Comparison of ENCODE assay signal across 13 mouse cellular contexts in genomic region chr13:27031101-27031852, GRCm38 (mm10). TPM values are rescaled to one million over a fixed set of nuclear protein-coding genes. Genes with fewer than 3 reads are reported as not detected.
DNase-seq lines count a peak whose midpoint lies in the region; ATAC-seq and TF ChIP-seq lines count a peak whose summit lies in the region.
"Had no signal": no experiment of that assay in that cellular context is flagged by ENCODE, and none has a peak within 500 bp of the region (broad histone marks: within the 10 kb centered on the region; RNA-seq: fewer than 3 reads in every experiment).

No protein-coding gene starts in this region.

- peak; percentile 81; the same call in 1 of the 2 replicates for ATAC-seq in kidney, embryonic 14.5 days (ENCODE audit: low FRiP score, low TSS enrichment)
- no peak for ATAC-seq in kidney, postnatal 0 days (replicated peaks; ENCODE audit: low FRiP score, low read depth)
- no peak for ATAC-seq in neural tube, embryonic 11.5 days (ENCODE audit: insufficient read depth, low FRiP score, low TSS enrichment)

- no peak for TF ChIP-seq CTCF in kidney, postnatal 0 days (IDR thresholded peaks at IDR 0.05; ENCODE audit: low read depth)

- no peaks in the 10 kb centered on the region for H3K27me3 ChIP-seq in kidney, embryonic 14.5 days (ENCODE audit: control insufficient read depth, insufficient read depth, low read length)
- H3K27me3 ChIP-seq in kidney, postnatal 0 days (ENCODE audit: insufficient read depth, low read length), result no peaks in the 10 kb centered on the region
- H3K27me3 ChIP-seq in neural tube, embryonic 11.5 days (ENCODE audit: control insufficient read depth, insufficient read depth, low read length), result no peaks in the 10 kb centered on the region

- DNase-seq in kidney, adult 8-10 months, result no peak
- peak; percentile 56 for DNase-seq in embryo, embryonic 11.5 days (ENCODE audit: low read depth, low spot score)
- DNase-seq in kidney, postnatal 0 days (ENCODE audit: low spot score), result peak; percentile 77
- peak; percentile 16 for DNase-seq in neural tube, embryonic 11.5 days (ENCODE audit: low spot score)
- no peak for DNase-seq in cerebellum, adult 11-12 months
- no peak for DNase-seq in thymus, adult 18-20 months
- DNase-seq in layer of hippocampus, postnatal 36 days, result no peak
- DNase-seq: adrenal gland, adult 8-10 months; cerebellum, postnatal 14 days had no signal

- no peak overlapping the region for H3K9ac ChIP-seq in kidney, embryonic 14.5 days (ENCODE audit: low read depth, low read length)
- H3K9ac ChIP-seq in kidney, postnatal 0 days (ENCODE audit: low read depth, low read length), result no peak overlapping the region
- no peak overlapping the region for H3K9ac ChIP-seq in neural tube, embryonic 11.5 days (ENCODE audit: low read length)

- no peak overlapping the region for H3K4me3 ChIP-seq in kidney, embryonic 14.5 days (ENCODE audit: low read length)
- no peak overlapping the region for H3K4me3 ChIP-seq in kidney, postnatal 0 days (replicated peaks; ENCODE audit: low read depth, low read length)
- H3K4me3 ChIP-seq in neural tube, embryonic 11.5 days (ENCODE audit: low read depth, low read length), result no peak overlapping the region

- no peaks in the 10 kb centered on the region for H3K9me3 ChIP-seq in kidney, embryonic 14.5 days (ENCODE audit: control insufficient read depth, low read length)
- no peaks in the 10 kb centered on the region for H3K9me3 ChIP-seq in kidney, postnatal 0 days (replicated peaks; ENCODE audit: low read length)
- H3K9me3 ChIP-seq in neural tube, embryonic 11.5 days (ENCODE audit: control insufficient read depth, low read length), result no peaks in the 10 kb centered on the region

- WGBS in kidney, embryonic 14.5 days, result 20% methylated on average over 4 of the region's 4 CpGs
- WGBS in kidney, postnatal 0 days, result 21% methylated on average over 4 of the region's 4 CpGs
- WGBS in neural tube, embryonic 11.5 days, result 21% methylated on average over 4 of the region's 4 CpGs

- peaks cover 14% of the 10 kb centered on the region for H3K4me1 ChIP-seq in kidney, embryonic 14.5 days (ENCODE audit: control insufficient read depth, insufficient read depth, low read length)
- H3K4me1 ChIP-seq in kidney, postnatal 0 days (replicated peaks; ENCODE audit: insufficient read depth, low read length), result no peaks in the 10 kb centered on the region; the same call in 1 of the 2 replicates
- H3K4me1 ChIP-seq in neural tube, embryonic 11.5 days (ENCODE audit: control insufficient read depth, insufficient read depth, low read length), result peaks cover 5% of the 10 kb centered on the region; the same call in 1 of the 2 replicates

- peak overlapping the region; percentile 64 for H3K27ac ChIP-seq in kidney, embryonic 14.5 days (ENCODE audit: low read depth, low read length)
- H3K27ac ChIP-seq in kidney, postnatal 0 days, result no peak overlapping the region; the same call in 1 of the 2 replicates
- no peak overlapping the region for H3K27ac ChIP-seq in neural tube, embryonic 11.5 days (ENCODE audit: low read depth, low read length)

- no peaks in the 10 kb centered on the region for H3K36me3 ChIP-seq in kidney, embryonic 14.5 days (ENCODE audit: control insufficient read depth, insufficient read depth, low read length)
- no peaks in the 10 kb centered on the region for H3K36me3 ChIP-seq in kidney, postnatal 0 days (ENCODE audit: insufficient read depth, low read length)
- H3K36me3 ChIP-seq in neural tube, embryonic 11.5 days (ENCODE audit: control insufficient read depth, insufficient read depth, low read length), result no peaks in the 10 kb centered on the region

- no peak overlapping the region for H3K4me2 ChIP-seq in kidney, embryonic 14.5 days (replicated peaks; ENCODE audit: low read depth, low read length)
- H3K4me2 ChIP-seq in kidney, postnatal 0 days (ENCODE audit: low read length), result no peak overlapping the region
- no peak overlapping the region for H3K4me2 ChIP-seq in neural tube, embryonic 11.5 days (ENCODE audit: low read depth)

RNA-seq across cellular contexts. Expression of gene Prl, which starts 26.1 kb away (rescaled TPM):
- not detected in 2 replicates for polyA plus RNA-seq in kidney, embryonic 14.5 days (2014; fragmentation: Nextera tagmentation; extraction: Ambion mirVana)
- polyA plus RNA-seq in kidney, postnatal 0 days (2015; fragmentation: Nextera tagmentation; extraction: Ambion mirVana), result not detected in 2 replicates
- not detected in 2 replicates for polyA plus RNA-seq in neural tube, embryonic 11.5 days (2014; fragmentation: Nextera tagmentation; extraction: Ambion mirVana)
- not detected for total RNA-seq in layer of hippocampus, postnatal 36 days (2021)
- total RNA-seq: adrenal gland, adult 8-10 months; ES-E14; heart, adult 18-20 months had no signal
- polyA plus RNA-seq: liver, embryonic 16.5 days had no signal

Comparison
In these comparisons a context has a peak if more than half of its experiments do, and no peak if none do; other contexts are left out.
1. DNase-seq: peak in embryo, embryonic 11.5 days (single experiment), kidney, postnatal 0 days (single experiment) and neural tube, embryonic 11.5 days (single experiment); none in kidney, adult 8-10 months (0 of 2), cerebellum, adult 11-12 months (single experiment), thymus, adult 18-20 months (0 of 2) and layer of hippocampus, postnatal 36 days (0 of 2).